Mouse (Mus musculus) liver, adult 2 months (tissue): ENCODE data around the gene Syn3.

Experiments
- CTCF ChIP-seq: fragments of 200-500 bp; IDR thresholded peaks from 2 replicates; pipeline ENCODE4 v1.5.1; 2011; ENCODE audit warnings: low read depth, low read length, control low read depth
- POLR2A ChIP-seq: fragments of 200-500 bp; IDR thresholded peaks from 2 replicates; pipeline ENCODE4 v1.6.1; 2011; ENCODE audit warnings: low read length, control low read depth; ENCODE audit not compliant: insufficient read depth; ENCODE audit errors: extremely low read depth

DNA sequence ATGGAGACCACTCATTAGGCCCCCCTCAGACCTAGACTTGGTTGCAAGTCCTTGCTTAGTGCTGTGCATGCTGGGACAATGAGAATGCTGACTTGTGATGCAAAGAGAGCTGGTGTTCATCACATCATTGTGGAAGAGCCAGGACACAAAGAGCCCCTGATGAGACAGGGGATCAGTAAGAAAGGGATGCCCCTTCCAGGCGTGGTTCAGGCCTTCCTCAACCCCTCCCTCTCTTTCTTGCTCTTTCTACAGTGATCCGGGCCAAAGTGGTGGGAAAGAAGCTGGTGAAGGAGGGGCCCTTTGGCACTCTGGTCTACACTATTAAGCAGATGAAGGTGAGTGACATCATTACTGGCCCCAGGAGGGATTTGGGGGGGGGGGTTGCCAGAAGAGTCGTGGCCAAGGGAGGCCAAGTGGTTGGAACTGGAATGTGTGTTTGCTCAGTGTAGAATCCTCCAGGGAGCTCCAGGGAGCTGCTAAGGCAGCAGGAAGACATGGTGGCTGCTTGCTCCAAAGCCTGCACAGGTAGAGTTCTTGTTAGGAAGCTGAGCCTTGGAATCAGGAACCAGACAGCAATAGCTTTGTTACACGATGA is 160.5 kb downstream of the Syn3 start:
- TF ChIP-seq POLR2A: no peak
- no peak for TF ChIP-seq CTCF
